Mouse (Mus musculus) layer of hippocampus, adult 11-12 months (tissue): ENCODE measurements around the gene Tnfrsf17.
A peak's percentile ranks its signal among the peaks of the same experiment; 100 is the strongest.
"Not testable (repeated sequence)": the region's sequence is repeated elsewhere in the genome, so short reads cannot be mapped to it uniquely, and the experiment has no call there.

Source experiments
- DNase-seq: peaks from one replicate; pipeline ENCODE4 v3.0.0; 2022; ENCODE audit warnings: low spot score

Gene Tnfrsf17

DNA sequence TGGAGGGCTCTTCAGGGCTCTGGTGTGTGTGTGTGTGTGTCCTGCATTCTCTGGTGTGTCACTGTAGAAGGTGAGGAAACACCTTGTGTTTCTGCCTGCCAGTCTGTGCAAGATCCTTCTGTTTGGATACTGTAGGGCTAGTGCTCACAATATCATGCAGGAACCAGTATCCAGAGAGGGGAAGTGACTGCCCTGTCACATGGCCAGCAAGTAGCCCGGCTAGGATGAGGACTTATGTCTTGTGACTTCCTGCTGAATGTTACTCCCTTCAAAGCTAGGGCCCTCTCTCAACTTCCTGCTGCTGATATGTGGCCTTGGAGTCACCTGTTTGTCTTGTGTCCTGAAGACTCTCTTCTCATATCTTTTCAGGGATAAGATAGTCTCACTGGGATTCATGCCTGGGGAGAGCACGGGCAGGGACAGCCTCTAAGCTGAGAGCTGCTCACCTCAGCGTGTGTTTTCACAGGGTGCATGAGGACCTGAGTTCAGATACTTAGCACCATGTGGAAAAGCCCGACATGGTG, 29.7 kb downstream of the Tnfrsf17 start:
- DNase-seq = peak; percentile 36

DNA sequence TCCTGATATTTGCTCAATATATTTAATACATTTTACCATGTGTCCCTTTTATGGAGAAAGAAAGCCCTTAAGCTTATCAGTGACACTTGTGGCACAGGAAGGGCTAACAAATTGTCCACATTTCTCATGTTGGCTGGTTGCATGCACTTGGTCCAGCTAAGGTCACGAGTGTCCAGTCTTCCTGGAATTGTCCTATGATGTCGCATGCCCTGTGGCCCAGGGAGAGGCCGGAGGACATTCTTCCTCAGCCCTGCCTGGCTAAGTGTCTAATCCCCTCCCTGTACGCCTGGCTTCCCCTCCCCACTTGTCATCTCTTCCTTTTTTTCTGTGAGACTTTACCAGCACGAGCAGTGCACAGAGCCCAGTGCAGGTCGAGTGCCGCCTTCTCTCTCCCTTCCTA, 38.3 kb downstream of the Tnfrsf17 start:
- no peak for DNase-seq

DNA sequence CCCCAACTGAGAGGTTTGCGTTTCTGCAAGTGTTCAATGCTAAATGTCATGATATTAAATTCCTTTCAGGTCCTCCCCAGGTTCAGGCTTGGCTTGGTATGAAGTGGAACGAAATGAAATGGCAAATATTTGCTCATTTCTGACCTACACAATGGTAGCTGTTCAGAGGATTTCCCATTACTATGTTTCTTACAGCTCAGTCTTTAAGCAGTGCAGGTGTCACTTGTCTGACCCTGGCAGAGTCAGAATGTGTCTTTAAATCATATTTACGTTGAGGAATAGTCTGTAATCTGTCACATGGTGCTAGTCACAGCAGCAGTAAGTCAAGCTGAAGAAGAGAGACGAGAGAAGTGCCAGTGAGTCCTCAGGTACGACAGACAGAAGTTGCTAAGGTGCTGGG, 45.6 kb downstream of the Tnfrsf17 start:
- DNase-seq = no peak

DNA sequence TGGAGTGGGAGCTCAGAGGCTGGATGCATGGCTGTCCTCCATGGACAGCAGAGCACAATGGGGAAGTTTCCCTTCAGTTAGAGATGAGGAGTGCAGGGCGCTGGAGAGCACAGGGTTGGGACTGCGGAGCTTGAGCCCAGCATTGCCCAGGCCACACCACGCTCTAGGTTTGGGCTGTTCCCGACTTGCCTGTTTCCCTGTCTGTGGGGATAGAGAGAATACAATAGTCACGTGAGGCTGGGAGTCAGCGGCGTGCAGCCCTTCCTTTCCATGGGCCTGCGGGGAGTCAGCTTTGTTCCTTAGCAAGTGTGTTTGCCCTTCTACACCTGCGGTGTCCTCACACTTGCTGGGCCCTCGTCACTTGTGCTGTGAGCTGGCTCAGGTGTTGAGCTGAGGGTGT, 46.3 kb downstream of the Tnfrsf17 start:
- no peak for DNase-seq

DNA sequence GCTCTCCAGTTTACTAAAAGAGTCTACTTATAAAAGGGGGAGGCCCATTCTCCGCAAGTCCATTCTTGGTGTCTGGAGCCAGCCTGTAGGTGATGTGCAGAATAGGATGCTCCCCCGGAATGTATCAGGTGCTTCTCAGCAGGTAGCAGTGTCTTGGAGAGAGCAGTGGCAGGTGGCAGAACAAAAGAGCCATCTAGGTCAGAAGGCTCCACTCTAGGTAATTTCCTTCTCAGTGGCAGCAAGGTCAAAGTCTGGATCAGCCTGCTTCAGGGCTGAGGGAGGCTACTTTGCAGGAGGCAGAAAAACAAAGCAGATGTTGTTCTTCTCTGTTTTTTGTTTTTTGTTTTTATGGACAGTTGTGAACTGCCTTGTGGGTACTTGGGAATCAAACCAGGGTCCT, 47.0 kb downstream of the Tnfrsf17 start:
- not testable (repeated sequence) for DNase-seq

DNA sequence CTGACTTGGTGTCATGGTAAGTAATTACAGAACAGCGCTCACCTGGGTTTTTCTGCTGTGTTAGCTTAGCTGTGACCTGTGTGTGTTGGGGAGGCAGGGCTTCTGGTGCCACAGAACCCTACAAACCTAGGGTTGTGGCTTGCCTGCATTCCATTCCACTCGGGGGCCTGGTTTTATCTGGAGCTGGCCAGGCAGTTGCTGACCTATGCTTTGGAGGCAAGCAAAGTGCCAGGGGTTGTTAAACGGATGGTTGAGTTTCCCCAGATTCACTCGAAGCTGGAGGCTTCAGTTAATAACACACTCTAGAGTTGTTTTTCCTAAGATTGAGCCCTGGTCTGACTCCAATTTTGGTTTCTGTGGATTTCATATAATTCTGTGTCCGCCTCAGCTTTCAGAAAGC, 52.0 kb downstream of the Tnfrsf17 start:
- no peak for DNase-seq

DNA sequence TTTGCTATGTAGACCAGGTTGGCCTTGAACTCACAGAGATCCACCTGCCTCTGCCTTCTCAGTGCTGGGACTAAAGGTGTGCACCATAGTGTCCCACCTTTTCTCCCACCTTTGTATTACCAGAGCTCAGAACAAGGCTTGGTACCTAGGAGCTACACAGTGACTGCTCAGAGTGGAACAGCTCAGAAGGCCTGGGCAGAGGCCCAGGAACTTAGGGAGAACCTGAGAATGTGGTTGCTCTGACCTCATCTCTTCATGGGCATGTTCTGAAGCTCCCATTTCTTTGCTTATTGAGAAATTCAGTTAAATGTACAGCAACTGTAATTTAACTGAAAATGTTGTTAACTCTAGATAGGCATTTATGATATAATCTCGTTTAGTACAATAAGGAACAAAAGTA, 53.2 kb downstream of the Tnfrsf17 start:
- DNase-seq = no peak

DNA sequence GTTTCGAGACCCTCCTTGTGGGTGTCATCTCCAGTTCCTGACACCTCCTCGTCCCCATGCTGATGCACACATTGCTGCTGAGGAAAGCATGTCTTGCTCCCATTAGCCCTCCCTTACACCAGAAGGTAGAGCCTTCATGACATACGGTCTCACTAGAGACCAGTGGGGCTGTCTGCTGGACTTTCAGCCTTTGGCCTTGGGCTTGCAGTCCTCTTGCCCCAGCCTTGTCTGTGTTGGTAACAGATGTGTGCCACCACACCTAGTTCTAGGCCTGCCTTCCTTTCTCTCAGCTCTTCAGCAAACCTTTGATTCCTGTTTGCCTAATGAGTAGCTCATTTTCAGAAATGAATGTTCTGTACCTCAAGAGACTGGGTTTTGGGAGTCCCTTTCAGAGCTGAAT, 54.8 kb downstream of the Tnfrsf17 start:
- DNase-seq = no peak

DNA sequence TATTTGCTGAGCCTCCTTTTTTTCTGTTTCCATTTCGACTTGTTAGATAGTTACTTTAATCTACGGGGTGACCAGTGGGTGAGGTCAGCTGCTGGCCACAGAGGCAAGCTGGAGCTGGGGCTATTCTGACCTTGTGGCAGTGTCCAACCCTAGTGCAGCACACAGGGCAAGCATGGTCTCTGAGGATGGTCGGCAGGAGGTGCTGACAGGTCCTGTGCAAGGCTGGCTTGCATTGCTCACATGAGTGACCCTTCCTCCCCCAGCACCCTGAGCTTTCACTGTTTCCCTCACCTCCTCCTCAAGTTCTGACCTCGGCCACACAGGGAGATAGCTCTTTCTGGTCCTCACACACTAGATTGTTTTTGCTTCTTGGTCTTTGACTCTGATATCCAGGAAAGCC, 55.5 kb downstream of the Tnfrsf17 start:
- no peak for DNase-seq

DNA sequence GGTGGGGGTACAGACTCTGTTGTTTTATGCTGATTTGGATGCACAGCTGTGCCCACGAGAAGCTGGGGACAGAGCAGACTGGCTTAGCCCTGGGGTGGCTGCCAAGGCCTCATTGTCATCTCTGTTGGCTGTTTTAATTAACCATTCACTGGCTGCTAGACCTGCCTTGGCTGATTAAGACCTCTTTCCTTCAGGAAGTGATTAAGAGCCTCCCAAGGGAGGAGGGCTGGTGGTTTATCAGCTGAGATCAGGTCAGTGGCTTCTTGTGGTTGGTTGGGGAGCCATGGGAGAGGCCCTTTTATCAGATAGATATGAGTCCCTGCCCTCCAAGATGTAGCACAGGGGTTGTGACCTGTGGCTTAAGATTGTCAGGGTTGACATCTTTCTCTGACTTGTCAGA, 56.0 kb downstream of the Tnfrsf17 start:
- DNase-seq = no peak
